Mouse (Mus musculus) forebrain, embryonic 13.5 days (tissue): Measurements from ENCODE around the gene Cst13. TPM values are rescaled to one million over a fixed set of nuclear protein-coding genes. Genes with fewer than 3 reads are reported as not detected.

Experiments used
- ATAC-seq: fragments of 200-750 bp; cut with Nextera tagmentation; 2 replicates; pipeline ENCODE4 v1.8.0; 2017
- H3K27ac ChIP-seq: fragments of 300-500 bp; sonication (generic); 2 replicates; pipeline ENCODE4 v1.5.1; 2015; ENCODE audit warnings: inconsistent platforms, mild to moderate bottlenecking, moderate library complexity
- H3K27me3 ChIP-seq: fragments of 300-500 bp; sonication (generic); 2 replicates; pipeline ENCODE4 v1.6.1; 2015; ENCODE audit warnings: mild to moderate bottlenecking, inconsistent platforms
- H3K36me3 ChIP-seq: fragments of 300-500 bp; sonication (generic); 2 replicates; pipeline ENCODE4 v1.6.1; 2015; ENCODE audit warnings: mild to moderate bottlenecking, inconsistent platforms; ENCODE audit not compliant: poor library complexity, severe bottlenecking
- H3K4me1 ChIP-seq: fragments of 300-500 bp; sonication (generic); 2 replicates; pipeline ENCODE4 v1.6.1; 2015; ENCODE audit warnings: inconsistent platforms
- H3K4me2 ChIP-seq: fragments of 300-500 bp; sonication (generic); 2 replicates; pipeline ENCODE4 v1.6.1; 2015; ENCODE audit warnings: inconsistent platforms, mild to moderate bottlenecking, moderate library complexity
- H3K4me3 ChIP-seq: fragments of 300-500 bp; sonication (generic); 2 replicates; pipeline ENCODE4 v1.5.1; 2015; ENCODE audit warnings: mild to moderate bottlenecking, inconsistent platforms
- H3K9ac ChIP-seq: fragments of 300-500 bp; sonication (generic); 2 replicates; pipeline ENCODE4 v1.6.1; 2015; ENCODE audit warnings: mild to moderate bottlenecking, inconsistent platforms
- H3K9me3 ChIP-seq: fragments of 300-500 bp; sonication (generic); replicated peaks from 2 replicates; pipeline ENCODE4 v1.6.1; 2016; ENCODE audit warnings: inconsistent platforms
- WGBS: fragments of 180-500 bp; shearing (Covaris S2); methylation state at CpG from one replicate; pipeline ENCODE4 v1.1.7; 2015; 5-methylcytosine and 5-hydroxymethylcytosine counted together
- polyA plus RNA-seq: library from polyadenylated mRNA; unstranded; fragments of >200 nt; fragmentation: Nextera tagmentation; extraction: Ambion mirVana; gene quantifications from 2 replicates; pipeline ENCODE4 v1.2.1, GENCODE M21; 2015

The Cst13 gene
- polyA plus RNA-seq, 1 experiment from 2014 or later, result not detected

- Histone ChIP-seq H3K9ac (no peak overlapping the region), H3K4me2 (no peak overlapping the region), H3K36me3 (no peaks in the 10 kb centered on the region), H3K27me3 (no peaks in the 10 kb centered on the region), H3K9me3 (no peaks in the 10 kb centered on the region), H3K4me3 (no peak overlapping the region), H3K27ac (no peak overlapping the region), H3K4me1 (peaks cover 3% of the 10 kb centered on the region; the same call in 1 of the 2 replicates)
- whole genome bisulfite sequencing, result 81% methylated on average over 8 of the region's 8 CpGs
- no peak for ATAC-seq
Measured at GRCm38 (mm10) chr2:148856630-148857400, 36.9 kb downstream of the Cst13 start.

GRCm38 (mm10) chr2:148857506-148857905, 37.6 kb downstream of the Cst13 start:
- no peaks in the 10 kb centered on the region for H3K27me3 ChIP-seq
- WGBS, result 55% methylated on average over 4 of the region's 4 CpGs
- no peak overlapping the region for H3K4me2 ChIP-seq
- no peaks in the 10 kb centered on the region for H3K36me3 ChIP-seq
- H3K4me1 ChIP-seq, result peaks cover 3% of the 10 kb centered on the region; the same call in 1 of the 2 replicates
- no peak overlapping the region for H3K4me3 ChIP-seq
- H3K27ac ChIP-seq, result no peak overlapping the region
- no peak overlapping the region for H3K9ac ChIP-seq
- H3K9me3 ChIP-seq, result no peaks in the 10 kb centered on the region
- ATAC-seq, result no peak

- H3K27ac ChIP-seq, result no peak overlapping the region
- no peaks in the 10 kb centered on the region for H3K9me3 ChIP-seq
- peaks cover 3% of the 10 kb centered on the region; the same call in 1 of the 2 replicates for H3K4me1 ChIP-seq
- H3K9ac ChIP-seq, result no peak overlapping the region
- H3K27me3 ChIP-seq, result no peaks in the 10 kb centered on the region
- H3K36me3 ChIP-seq, result no peaks in the 10 kb centered on the region
- WGBS, result 88% methylated on average over 4 of the region's 4 CpGs
- no peak overlapping the region for H3K4me3 ChIP-seq
- no peak for ATAC-seq
- no peak overlapping the region for H3K4me2 ChIP-seq
Measured at GRCm38 (mm10) chr2:148860993-148861392, 41.1 kb downstream of the Cst13 start.

- Histone ChIP-seq H3K27ac (no peak overlapping the region), H3K4me1 (peaks cover 3% of the 10 kb centered on the region; the same call in 1 of the 2 replicates), H3K9me3 (no peaks in the 10 kb centered on the region)
Measured at GRCm38 (mm10) chr2:148861693-148862092, 41.8 kb downstream of the Cst13 start.

GRCm38 (mm10) chr2:148864966-148865365, 45.1 kb downstream of the Cst13 start, which contains the start of gene 9230104L09Rik:
TSS of gene 9230104L09Rik (minus strand) at chr2:148865038.
- WGBS, result 77% methylated on average over 2 of the region's 2 CpGs

More at GRCm38 (mm10) chr2:148861693-148862092, 41.8 kb downstream of the Cst13 start:
- H3K27me3 ChIP-seq, result no peaks in the 10 kb centered on the region
- no peak overlapping the region for H3K9ac ChIP-seq
- ATAC-seq, result no peak
- H3K36me3 ChIP-seq, result no peaks in the 10 kb centered on the region
- H3K4me3 ChIP-seq, result no peak overlapping the region
- no peak overlapping the region for H3K4me2 ChIP-seq

GRCm38 (mm10) chr2:148868959-148869358, 49.1 kb downstream of the Cst13 start:
- Histone ChIP-seq H3K9ac (no peak overlapping the region), H3K4me2 (no peak overlapping the region), H3K36me3 (peaks cover 30% of the 10 kb centered on the region), H3K4me1 (peaks cover 20% of the 10 kb centered on the region), H3K27ac (no peak overlapping the region), H3K27me3 (no peaks in the 10 kb centered on the region), H3K4me3 (no peak overlapping the region), H3K9me3 (no peaks in the 10 kb centered on the region)
- 84% methylated on average over 1 of the region's 1 CpGs for WGBS
- ATAC-seq, result no peak

More at GRCm38 (mm10) chr2:148864966-148865365, 45.1 kb downstream of the Cst13 start, which contains the start of gene 9230104L09Rik:
- no peak within 1 kb of the TSS for H3K27ac ChIP-seq
- H3K4me2 ChIP-seq, result no peak within 1 kb of the TSS
- no peak within 1 kb of the TSS for H3K9ac ChIP-seq
- ATAC-seq, result no peak
- H3K36me3 ChIP-seq, result no peaks in the 10 kb centered on the region
- no peak within 1 kb of the TSS for H3K4me3 ChIP-seq
- no peaks in the 10 kb centered on the region for H3K9me3 ChIP-seq
- no peaks in the 10 kb centered on the region for H3K4me1 ChIP-seq
- no peaks in the 10 kb centered on the region for H3K27me3 ChIP-seq

GRCm38 (mm10) chr2:148870526-148870925, 50.6 kb downstream of the Cst13 start:
- no peaks in the 10 kb centered on the region for H3K27me3 ChIP-seq
- no peak overlapping the region for H3K4me2 ChIP-seq
- WGBS, result 95% methylated on average over 3 of the region's 3 CpGs
- peaks cover 30% of the 10 kb centered on the region for H3K36me3 ChIP-seq
- H3K27ac ChIP-seq, result no peak overlapping the region
- ATAC-seq, result no peak
- H3K9ac ChIP-seq, result no peak overlapping the region
- H3K4me1 ChIP-seq, result peaks cover 26% of the 10 kb centered on the region
- no peaks in the 10 kb centered on the region for H3K9me3 ChIP-seq
- H3K4me3 ChIP-seq, result no peak overlapping the region

- Histone ChIP-seq H3K9me3 (no peaks in the 10 kb centered on the region), H3K27ac (no peak overlapping the region), H3K9ac (peak overlapping the region; percentile 89), H3K36me3 (peaks cover 30% of the 10 kb centered on the region), H3K4me3 (peak overlapping the region; percentile 90), H3K27me3 (no peaks in the 10 kb centered on the region), H3K4me1 (peaks cover 30% of the 10 kb centered on the region), H3K4me2 (peak overlapping the region; percentile 87)
- 81% methylated on average over 4 of the region's 4 CpGs for WGBS
- no peak for ATAC-seq
Measured at GRCm38 (mm10) chr2:148872860-148873259, 53.0 kb downstream of the Cst13 start.

- 46% methylated on average over 3 of the region's 3 CpGs for WGBS
- peaks cover 30% of the 10 kb centered on the region for H3K36me3 ChIP-seq
- peaks cover 30% of the 10 kb centered on the region for H3K4me1 ChIP-seq
- ATAC-seq, result peak; percentile 3; the same call in 1 of the 2 replicates
- peak overlapping the region; percentile 89 for H3K9ac ChIP-seq
- H3K27ac ChIP-seq, result no peak overlapping the region
- peak overlapping the region; percentile 90 for H3K4me3 ChIP-seq
- H3K9me3 ChIP-seq, result no peaks in the 10 kb centered on the region
- H3K4me2 ChIP-seq, result peak overlapping the region; percentile 87
- no peaks in the 10 kb centered on the region for H3K27me3 ChIP-seq
Measured at GRCm38 (mm10) chr2:148874224-148874616, 54.3 kb downstream of the Cst13 start.

GRCm38 (mm10) chr2:148874617-148875334, 54.9 kb downstream of the Cst13 start:
- peak; percentile 71 for ATAC-seq
- 1% methylated on average over 34 of the region's 34 CpGs for WGBS
- no peaks in the 10 kb centered on the region for H3K9me3 ChIP-seq
- peak overlapping the region; percentile 88 for H3K27ac ChIP-seq
- H3K4me2 ChIP-seq, result peak overlapping the region; percentile 87
- H3K36me3 ChIP-seq, result peaks cover 30% of the 10 kb centered on the region
- peak overlapping the region; percentile 90 for H3K4me3 ChIP-seq
- H3K9ac ChIP-seq, result peak overlapping the region; percentile 89
- no peaks in the 10 kb centered on the region for H3K27me3 ChIP-seq
- H3K4me1 ChIP-seq, result peaks cover 30% of the 10 kb centered on the region

GRCm38 (mm10) chr2:148875335-148875811, 55.5 kb downstream of the Cst13 start, which contains the start of gene Cst3:
TSS of gene Cst3 (minus strand) at chr2:148875692.
- Histone ChIP-seq H3K27me3 (no peaks in the 10 kb centered on the region), H3K4me1 (peaks cover 30% of the 10 kb centered on the region), H3K4me2 (peak within 1 kb of the TSS; percentile 87), H3K9me3 (no peaks in the 10 kb centered on the region), H3K4me3 (peak within 1 kb of the TSS; percentile 90), H3K9ac (peak within 1 kb of the TSS; percentile 89), H3K36me3 (peaks cover 29% of the 10 kb centered on the region), H3K27ac (peak within 1 kb of the TSS; percentile 88)
- under 1% methylated on average over 19 of the region's 19 CpGs for WGBS
- peak; percentile 96 for ATAC-seq
